Mouse (Mus musculus): ENCODE results near the gene Nol7.

Nol7 gene

DNA sequence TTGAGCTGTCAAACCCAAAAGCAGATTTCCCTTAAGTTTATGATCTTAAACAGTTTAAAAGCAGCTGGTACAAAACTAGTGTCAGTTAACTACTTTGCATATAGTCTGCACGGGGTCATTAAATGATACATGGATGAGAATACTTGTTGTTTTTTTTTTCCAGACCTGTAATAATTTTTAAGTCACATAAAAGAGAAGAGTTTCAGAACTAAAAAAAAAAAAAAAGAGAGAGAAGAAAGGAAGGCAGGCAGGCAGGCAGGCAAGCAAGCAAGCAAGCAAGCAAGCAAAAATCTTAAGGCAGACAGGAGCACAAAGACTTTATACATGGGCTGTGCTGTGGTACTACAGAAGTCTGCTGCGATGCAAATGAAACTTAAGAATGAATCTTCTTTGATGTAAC, 35.2 kb downstream of the Nol7 start:
- DNase-seq = no peak

GRCm38 (mm10) chr13:43440376-43440775, 42.2 kb downstream of the Nol7 start:
- DNase-seq = no peak

DNA sequence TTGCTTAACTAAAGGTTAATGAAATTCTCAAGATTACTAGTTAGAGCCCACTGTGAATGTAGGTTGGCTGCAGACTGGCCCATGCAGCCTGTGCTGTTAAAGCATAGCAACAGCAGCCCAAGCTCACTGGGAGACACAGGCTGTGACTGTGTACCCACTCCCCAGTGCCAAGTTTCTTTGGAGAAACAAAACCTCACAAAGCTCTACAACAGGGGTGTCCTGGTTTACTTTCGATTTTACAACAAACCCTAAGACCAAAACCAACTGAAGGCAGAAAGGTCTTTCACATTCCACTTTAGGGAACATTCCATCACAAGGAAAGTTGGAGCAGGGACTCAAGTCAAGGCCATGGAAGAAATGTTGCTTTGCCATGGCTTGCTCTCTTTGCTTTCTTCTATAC, 44.4 kb downstream of the Nol7 start:
- DNase-seq = no peak

GRCm38 (mm10) chr13:43443706-43444105, 45.5 kb downstream of the Nol7 start:
- DNase-seq = no peak

- DNase-seq = no peak
Observed at GRCm38 (mm10) chr13:43444717-43445116, 46.5 kb downstream of the Nol7 start.

GRCm38 (mm10) chr13:43445754-43446153, 47.6 kb downstream of the Nol7 start:
- DNase-seq = no peak

DNA sequence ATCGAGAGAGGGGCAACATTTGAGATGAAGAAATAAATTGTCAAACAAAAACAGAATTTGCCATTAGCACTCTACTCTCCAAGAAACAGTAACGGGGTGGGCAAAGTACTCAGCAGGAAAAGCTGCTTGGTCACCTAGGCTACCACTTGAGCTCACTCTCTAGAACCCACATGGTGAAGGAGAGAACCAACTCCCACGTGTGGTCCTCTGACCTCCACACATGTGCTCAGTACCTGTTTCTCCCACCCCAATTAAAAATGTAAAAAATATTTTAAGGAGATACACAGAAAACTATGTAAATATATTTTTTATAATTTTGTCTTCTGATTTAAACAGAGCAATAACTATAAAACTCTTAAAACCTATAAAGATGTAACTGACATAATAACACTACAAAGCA, 49.5 kb downstream of the Nol7 start:
- no peak for DNase-seq

DNA sequence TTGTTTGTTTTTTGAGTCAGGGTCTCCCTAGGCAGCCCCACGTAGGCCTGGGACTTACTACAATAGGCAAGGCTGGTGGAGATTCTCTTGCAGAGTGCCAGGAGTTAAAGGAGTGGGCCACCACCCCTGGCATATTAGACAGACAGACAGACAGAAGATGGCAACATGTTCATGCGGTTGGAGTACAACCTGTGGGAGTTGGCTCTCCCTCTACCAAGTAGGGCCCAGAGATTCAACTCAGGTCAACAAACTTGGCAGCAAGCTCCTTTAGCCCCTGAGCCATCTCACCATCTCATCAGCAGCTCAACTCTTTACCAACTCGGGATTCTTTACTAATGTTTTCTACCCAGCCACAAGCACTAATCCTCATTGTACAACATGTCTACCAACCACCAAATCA, 52.5 kb downstream of the Nol7 start:
- no peak for DNase-seq

DNA sequence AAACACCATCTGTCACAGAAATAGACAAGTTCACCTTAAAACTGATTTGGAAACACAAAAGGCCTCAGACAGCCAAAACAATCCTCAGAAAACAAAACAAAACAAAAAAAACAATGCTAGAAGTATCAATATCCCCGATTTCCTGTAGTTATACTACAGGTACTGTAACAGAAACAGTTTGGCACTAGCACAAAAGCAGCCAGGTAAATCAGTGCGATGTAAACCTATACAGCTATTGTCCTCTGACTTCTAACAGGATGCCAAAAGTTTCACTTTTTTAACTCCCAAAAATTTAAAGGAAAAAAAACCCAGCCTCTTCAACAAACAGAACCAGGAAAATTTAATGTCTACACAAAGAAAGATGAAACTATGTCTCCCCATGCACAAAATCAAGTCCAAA, 54.0 kb downstream of the Nol7 start:
- DNase-seq = no peak

GRCm38 (mm10) chr13:43452843-43453605, 54.8 kb downstream of the Nol7 start:
- DNase-seq = no peak

DNA sequence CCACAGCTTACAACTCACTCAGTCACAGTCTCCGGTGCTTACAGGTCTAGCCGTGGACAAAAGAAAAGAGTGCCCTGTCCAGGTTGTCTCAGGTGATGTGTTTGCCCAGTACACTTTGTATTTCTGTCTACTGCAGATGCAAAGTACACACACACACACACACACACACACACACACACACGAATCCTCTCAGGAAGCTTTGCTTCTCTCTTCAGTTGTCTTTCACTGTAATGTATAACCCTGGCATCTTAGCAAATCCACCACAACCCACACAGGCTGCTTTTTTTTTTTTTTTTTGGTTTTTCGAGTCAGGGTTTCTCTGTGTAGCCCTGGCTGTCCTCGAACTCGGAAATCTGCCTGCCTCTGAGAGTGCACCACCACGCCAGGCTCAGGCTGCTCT, 56.2 kb downstream of the Nol7 start:
- DNase-seq = no peak

All from kidney, postnatal 14 days (tissue).